Mouse (Mus musculus) MEL (cell line): ENCODE results near the gene Acvr1. TPM values are rescaled to one million over a fixed set of nuclear protein-coding genes. Genes with fewer than 3 reads are reported as not detected.

Experiments used
- DNase-seq: peaks from one replicate; pipeline ENCODE4 v3.0.0; 2011; ENCODE audit warnings: low read depth, low spot score
- H3K27ac ChIP-seq: 2 replicates; pipeline ENCODE4 v1.5.1; 2012; ENCODE audit warnings: low read depth, mild to moderate bottlenecking, control low read depth, low read length, moderate library complexity; ENCODE audit not compliant: control insufficient read depth
- H3K27me3 ChIP-seq, 2 experiments: fragments of 150-350 bp in 1 of 2; sonication (generic) in 1 of 2; 2 replicates each; pipeline ENCODE4 v1.6.1; 2012; ENCODE audit warnings: low read length in 2 of 2, mild to moderate bottlenecking in 2 of 2, improper control_type of control experiment in 1 of 2, moderate library complexity in 1 of 2; ENCODE audit not compliant: insufficient read depth in 2 of 2, control insufficient read depth in 1 of 2
- H3K36me3 ChIP-seq, 2 experiments: 2 replicates each; pipeline ENCODE4 v1.6.1; 2012 to 2014; ENCODE audit warnings: low read length in 2 of 2, improper control_type of control experiment in 1 of 2, inconsistent platforms in 1 of 2, mild to moderate bottlenecking in 1 of 2; ENCODE audit not compliant: insufficient read depth in 2 of 2, control insufficient read depth in 1 of 2
- H3K4me1 ChIP-seq, 2 experiments: fragments of 150-350 bp in 1 of 2; sonication (generic) in 1 of 2; 2 replicates each; pipeline ENCODE4 v1.6.1; 2012; ENCODE audit warnings: low read length in 2 of 2, improper control_type of control experiment in 1 of 2, mild to moderate bottlenecking in 1 of 2; ENCODE audit not compliant: insufficient read depth in 2 of 2, control insufficient read depth in 1 of 2
- H3K4me3 ChIP-seq, 2 experiments: fragments of 150-350 bp in 1 of 2; sonication (generic) in 1 of 2; 2 replicates each; pipeline ENCODE4 v1.5.1; 2012; ENCODE audit warnings: low read depth in 2 of 2, low read length in 2 of 2, mild to moderate bottlenecking in 2 of 2, moderate library complexity in 2 of 2, control low read depth in 1 of 2, improper control_type of control experiment in 1 of 2; ENCODE audit not compliant: control insufficient read depth in 1 of 2, insufficient read depth in 1 of 2
- H3K79me2 ChIP-seq: 2 replicates; pipeline ENCODE4 v1.6.1; 2012; ENCODE audit warnings: mild to moderate bottlenecking, low read length, moderate library complexity; ENCODE audit not compliant: control insufficient read depth, poor library complexity, insufficient read depth
- H3K9ac ChIP-seq: 2 replicates; pipeline ENCODE4 v1.6.1; 2012; ENCODE audit warnings: low read depth, mild to moderate bottlenecking, control low read depth, low read length, moderate library complexity; ENCODE audit not compliant: control insufficient read depth, poor library complexity, severe bottlenecking
- H3K9me3 ChIP-seq: fragments of 150-350 bp; sonication (generic); replicated peaks from 2 replicates; pipeline ENCODE4 v1.6.1; 2012; ENCODE audit warnings: mild to moderate bottlenecking, low read length, improper control_type of control experiment, moderate library complexity; ENCODE audit not compliant: insufficient read depth
- BHLHE40 ChIP-seq: IDR thresholded peaks from 2 replicates; pipeline ENCODE4 v1.6.1; 2012; ENCODE audit warnings: low read depth, mild to moderate bottlenecking, inconsistent platforms, low read length, improper control_type of control experiment, borderline replicate concordance
- E2F4 ChIP-seq: IDR thresholded peaks from 2 replicates; pipeline ENCODE4 v1.6.1; 2011; ENCODE audit warnings: low read depth, low read length, improper control_type of control experiment, borderline replicate concordance
- ELF1 ChIP-seq: IDR thresholded peaks from 2 replicates; pipeline ENCODE4 v1.6.1; 2014; ENCODE audit warnings: low read depth, mild to moderate bottlenecking, inconsistent platforms, low read length, improper control_type of control experiment, moderate library complexity
- EP300 ChIP-seq, 2 experiments: IDR thresholded peaks; 2 replicates each; pipeline ENCODE4 v1.6.1; 2011; ENCODE audit warnings: improper control_type of control experiment in 2 of 2, low read length in 2 of 2, low read depth in 1 of 2, mild to moderate bottlenecking in 1 of 2
- ETS1 ChIP-seq: IDR thresholded peaks from 2 replicates; pipeline ENCODE4 v1.6.1; 2012; ENCODE audit warnings: low read depth, mild to moderate bottlenecking, inconsistent platforms, low read length, improper control_type of control experiment, moderate library complexity
- JUND ChIP-seq: IDR thresholded peaks from 2 replicates; pipeline ENCODE4 v1.6.1; 2011; ENCODE audit warnings: low read depth, mild to moderate bottlenecking, improper control_type of control experiment, low read length
- KAT2A ChIP-seq: conservative IDR thresholded peaks from 2 replicates; pipeline ENCODE4 v1.6.1; 2012; ENCODE audit warnings: low read depth, low read length, improper control_type of control experiment, inconsistent platforms
- MAX ChIP-seq: IDR thresholded peaks from 2 replicates; pipeline ENCODE4 v1.6.1; 2011; ENCODE audit warnings: low read length, improper control_type of control experiment
- MAZ ChIP-seq: IDR thresholded peaks from 2 replicates; pipeline ENCODE4 v1.6.1; 2012; ENCODE audit warnings: low read depth, mild to moderate bottlenecking, inconsistent platforms, low read length, improper control_type of control experiment
- MXI1 ChIP-seq: IDR thresholded peaks from 2 replicates; pipeline ENCODE4 v1.6.1; 2011; ENCODE audit warnings: mild to moderate bottlenecking, low read depth, low read length, improper control_type of control experiment
- MYB ChIP-seq: IDR thresholded peaks from 2 replicates; pipeline ENCODE4 v1.6.1; 2011; ENCODE audit warnings: mild to moderate bottlenecking, low read depth, low read length, improper control_type of control experiment
- MYC ChIP-seq: IDR thresholded peaks from 2 replicates; pipeline ENCODE4 v1.6.1; 2011; ENCODE audit warnings: low read depth, mild to moderate bottlenecking, low read length, improper control_type of control experiment, moderate library complexity
- NELFE ChIP-seq: IDR thresholded peaks from 2 replicates; pipeline ENCODE4 v1.6.1; 2011; ENCODE audit warnings: low read depth, low read length, improper control_type of control experiment
- NRF1 ChIP-seq: IDR thresholded peaks from 2 replicates; pipeline ENCODE4 v1.6.1; 2014; ENCODE audit warnings: low read depth, mild to moderate bottlenecking, inconsistent platforms, low read length, improper control_type of control experiment, moderate library complexity; ENCODE audit not compliant: poor library complexity, insufficient read depth, severe bottlenecking
- POLR2AphosphoS2 ChIP-seq: IDR thresholded peaks from 2 replicates; pipeline ENCODE4 v1.6.1; 2011; ENCODE audit warnings: low read length, improper control_type of control experiment
- POLR2AphosphoS5 ChIP-seq: IDR thresholded peaks from 2 replicates; pipeline ENCODE4 v1.6.1; 2012; ENCODE audit warnings: low read depth, borderline replicate concordance, mild to moderate bottlenecking, inconsistent platforms, low read length, moderate library complexity, mixed read lengths
- SIN3A ChIP-seq: IDR thresholded peaks from 2 replicates; pipeline ENCODE4 v1.6.1; 2012; ENCODE audit warnings: low read length, improper control_type of control experiment, inconsistent platforms
- TAL1 ChIP-seq: IDR thresholded peaks from 2 replicates; pipeline ENCODE4 v1.6.1; 2012; ENCODE audit warnings: mild to moderate bottlenecking, inconsistent platforms, low read length, moderate library complexity, mixed read lengths
- TBP ChIP-seq: IDR thresholded peaks from 2 replicates; pipeline ENCODE4 v1.8.0; 2011; ENCODE audit warnings: low read depth, low read length, improper control_type of control experiment
- TCF12 ChIP-seq: IDR thresholded peaks from 2 replicates; pipeline ENCODE4 v1.6.1; 2014; ENCODE audit warnings: low read depth, mild to moderate bottlenecking, inconsistent platforms, low read length, improper control_type of control experiment, moderate library complexity
- UBTF ChIP-seq: IDR thresholded peaks from 2 replicates; pipeline ENCODE4 v1.6.1; 2012; ENCODE audit warnings: low read depth, mild to moderate bottlenecking, inconsistent platforms, low read length, improper control_type of control experiment, moderate library complexity, borderline replicate concordance; ENCODE audit not compliant: insufficient read depth
- USF2 ChIP-seq, 2 experiments: IDR thresholded peaks; 2 replicates each; pipeline ENCODE4 v1.6.1; 2011 to 2012; ENCODE audit warnings: improper control_type of control experiment in 2 of 2, low read length in 2 of 2, borderline replicate concordance in 1 of 2, inconsistent platforms in 1 of 2, low read depth in 1 of 2, mild to moderate bottlenecking in 1 of 2; ENCODE audit not compliant: insufficient read depth in 1 of 2
- ZC3H11A ChIP-seq: IDR thresholded peaks from 2 replicates; pipeline ENCODE4 v1.6.1; 2012; ENCODE audit warnings: low read depth, mild to moderate bottlenecking, inconsistent platforms, low read length, improper control_type of control experiment
- ZKSCAN1 ChIP-seq: IDR thresholded peaks from 2 replicates; pipeline ENCODE4 v1.6.1; 2012; ENCODE audit warnings: low read depth, mild to moderate bottlenecking, inconsistent platforms, low read length, improper control_type of control experiment, moderate library complexity
- ZNF384 ChIP-seq: IDR thresholded peaks from 2 replicates; pipeline ENCODE4 v1.6.1; 2012; ENCODE audit warnings: low read depth, mild to moderate bottlenecking, inconsistent platforms, low read length, improper control_type of control experiment
- polyA plus RNA-seq, 2 experiments: library from polyadenylated mRNA; stranded (reverse) in 1 of 2; unstranded in 1 of 2; fragments of >175 nt in 1 of 2; fragments of >200 nt in 1 of 2; gene quantifications; 2 replicates each; pipeline versions ENCODE4 v1.2.1 to v1.2.4; 2012; ENCODE audit warnings: low replicate concordance in 2 of 2, low read depth in 1 of 2; ENCODE audit not compliant: insufficient read length in 2 of 2, insufficient read depth in 1 of 2, missing spikeins in 1 of 2
- total RNA-seq: library from RNA; depleted of rRNA; stranded (reverse); fragments of 300-350 nt; gene quantifications from 2 replicates; pipeline ENCODE4 v1.2.3, GENCODE M21; 2012

The Acvr1 gene
- total and polyA plus RNA-seq, 3 experiments, result not detected

DNA sequence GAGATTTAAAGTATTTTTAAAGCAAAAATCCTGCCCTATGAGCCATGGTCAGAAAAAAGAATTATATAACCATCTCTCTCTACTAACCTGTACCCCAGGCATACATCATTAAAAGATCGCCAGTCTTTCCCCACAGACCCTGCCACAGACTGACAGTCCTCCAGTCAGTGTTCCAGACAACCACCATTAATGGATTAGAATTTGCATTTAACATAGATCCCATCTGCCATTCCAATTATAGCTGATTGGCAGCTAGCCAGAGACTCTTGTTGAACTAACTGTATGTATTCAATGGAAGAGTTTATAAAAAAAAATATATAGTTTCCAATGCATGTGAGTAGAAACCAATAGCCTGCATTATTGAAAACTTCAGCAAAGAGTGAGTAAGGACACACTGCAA is 187.5 kb downstream of the Acvr1 start:
- Histone ChIP-seq H3K9ac (no peak overlapping the region), H3K27me3 (no peaks in the 10 kb centered on the region), H3K4me1 (no peaks in the 10 kb centered on the region), H3K79me2 (no peaks in the 10 kb centered on the region), H3K36me3 (no peaks in the 10 kb centered on the region), H3K27ac (no peak overlapping the region), H3K9me3 (no peaks in the 10 kb centered on the region), H3K4me3 (no peak overlapping the region)
- TF ChIP-seq TCF12 (no peak), MAZ (no peak), MAX (no peak), E2F4 (no peak), MYC (no peak), TAL1 (no peak), KAT2A (no peak), ZKSCAN1 (no peak), NRF1 (no peak), ZC3H11A (no peak), JUND (no peak), NELFE (no peak), ZNF384 (no peak), UBTF (no peak), POLR2AphosphoS2 (no peak), ELF1 (no peak)
- DNase-seq, result no peak

DNA sequence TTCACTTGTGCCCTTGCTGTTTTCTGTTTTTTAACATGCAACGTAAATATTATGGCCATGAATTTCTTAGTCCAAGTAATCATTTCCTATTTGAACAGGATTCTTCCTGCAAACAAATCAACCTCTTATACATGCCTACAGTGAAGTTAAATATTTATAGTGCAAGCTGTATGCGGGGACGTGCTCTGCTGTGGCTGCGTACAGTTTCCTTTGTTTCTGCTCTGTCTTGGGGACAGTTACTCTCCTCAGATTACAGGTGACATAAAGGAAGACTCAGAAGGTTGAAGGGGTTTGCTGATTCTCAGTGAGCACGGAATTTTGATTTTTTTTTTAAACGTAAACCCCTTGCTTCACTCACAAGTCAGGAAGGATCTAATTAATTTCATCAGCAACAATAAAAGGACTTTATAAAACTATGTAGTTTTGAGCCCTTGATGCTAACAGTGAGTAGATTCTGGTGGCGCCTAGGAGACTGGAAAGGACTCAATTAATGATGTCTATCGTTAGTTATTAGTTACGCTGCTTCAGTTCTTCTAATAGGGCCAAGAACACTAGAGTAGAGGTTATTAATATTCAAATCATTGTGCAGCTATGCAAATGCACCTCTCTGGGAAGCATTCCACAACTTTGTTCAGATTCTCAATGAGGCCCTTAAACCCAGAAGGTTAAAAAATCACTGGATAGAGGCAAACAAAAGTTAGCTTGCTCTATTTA is 189.4 kb downstream of the Acvr1 start:
- no peak for DNase-seq
- Histone ChIP-seq H3K36me3 (no peaks in the 10 kb centered on the region), H3K79me2 (no peaks in the 10 kb centered on the region), H3K27me3 (no peaks in the 10 kb centered on the region), H3K9ac (no peak overlapping the region), H3K4me1 (no peaks in the 10 kb centered on the region), H3K4me3 (no peak overlapping the region)
- no peak for TF ChIP-seq JUND
- no peak for TF ChIP-seq POLR2AphosphoS5
- TF ChIP-seq TCF12, result no peak
- no peak for TF ChIP-seq EP300 (IDR thresholded peaks at IDR 0.05; ENCODE audit: low read depth in 1 of 2, low read length in 2 of 2)
- TF ChIP-seq MXI1, result no peak
- TF ChIP-seq BHLHE40, result no peak
- TF ChIP-seq ELF1, result no peak
- no peak for TF ChIP-seq KAT2A
- no peak for TF ChIP-seq NRF1
- no peak for TF ChIP-seq ZC3H11A
- TF ChIP-seq POLR2AphosphoS2, result no peak
- no peak for TF ChIP-seq TAL1
- TF ChIP-seq MYB, result no peak
- no peak for TF ChIP-seq USF2 (IDR thresholded peaks at IDR 0.05; ENCODE audit: borderline replicate concordance in 1 of 2, insufficient read depth in 1 of 2, low read depth in 1 of 2, low read length in 2 of 2)
- no peak for TF ChIP-seq ZKSCAN1
- TF ChIP-seq SIN3A, result no peak
- TF ChIP-seq TBP, result no peak
- no peak for TF ChIP-seq ETS1
- TF ChIP-seq, all 39 proteins: peak for 0
- Histone ChIP-seq H3K27ac (no peak overlapping the region), H3K9me3 (no peaks in the 10 kb centered on the region)
